In genomic region chr11:43433254-43434023, GRCm38 (mm10) we compare ENCODE assay signal across 8 mouse cellular contexts. TPM values are rescaled to one million over a fixed set of nuclear protein-coding genes. Genes with fewer than 3 reads are reported as not detected.
DNase-seq lines count a peak whose midpoint lies in the region; ATAC-seq and TF ChIP-seq lines count a peak whose summit lies in the region.

Gene Slu7, plus strand, starts transcription at chr11:43433744.

- WGBS in heart, embryonic 11.5 days (ENCODE audit: insufficient replicate concordance) = 8% methylated on average over 38 of the region's 38 CpGs
- WGBS in kidney, embryonic 15.5 days = 6% methylated on average over 37 of the region's 38 CpGs
- 6% methylated on average over 38 of the region's 38 CpGs for WGBS in liver, embryonic 13.5 days (ENCODE audit: insufficient replicate concordance)
- WGBS in stomach, embryonic 15.5 days = 7% methylated on average over 38 of the region's 38 CpGs

- ATAC-seq in erythroblast, adult 5-6 weeks (replicated peaks; ENCODE audit: low FRiP score, poor library complexity, severe bottlenecking) = peak; percentile 96
- ATAC-seq in heart, embryonic 11.5 days (replicated peaks; ENCODE audit: insufficient number of reproducible peaks, low FRiP score, low TSS enrichment) = peak; percentile 80
- ATAC-seq in kidney, embryonic 15.5 days (replicated peaks; ENCODE audit: low FRiP score) = peak; percentile 91
- peak; percentile 86 for ATAC-seq in liver, embryonic 13.5 days (ENCODE audit: low read depth)
- ATAC-seq in stomach, embryonic 15.5 days (ENCODE audit: insufficient read depth, low FRiP score, low read depth) = peak; percentile 79; the same call in 1 of the 2 replicates

- H3K9me3 ChIP-seq in heart, embryonic 11.5 days (replicated peaks; ENCODE audit: control insufficient read depth, low read length) = no peaks in the 10 kb centered on the region
- no peaks in the 10 kb centered on the region; the same call in 1 of the 2 replicates for H3K9me3 ChIP-seq in kidney, embryonic 15.5 days (replicated peaks)
- H3K9me3 ChIP-seq in liver, embryonic 13.5 days (replicated peaks) = no peaks in the 10 kb centered on the region
- H3K9me3 ChIP-seq in stomach, embryonic 15.5 days = no peaks in the 10 kb centered on the region

- H3K4me2 ChIP-seq in heart, embryonic 11.5 days = peak within 1 kb of the TSS; percentile 68
- H3K4me2 ChIP-seq in kidney, embryonic 15.5 days = peak within 1 kb of the TSS; percentile 68
- peak within 1 kb of the TSS; percentile 77 for H3K4me2 ChIP-seq in liver, embryonic 13.5 days
- H3K4me2 ChIP-seq in stomach, embryonic 15.5 days = peak within 1 kb of the TSS; percentile 54

- peak within 1 kb of the TSS; percentile 59; the same call in 1 of the 2 replicates for H3K27ac ChIP-seq in heart, embryonic 11.5 days (ENCODE audit: low read depth, low read length)
- H3K27ac ChIP-seq in kidney, embryonic 15.5 days = peak within 1 kb of the TSS; percentile 62
- peak within 1 kb of the TSS; percentile 50 for H3K27ac ChIP-seq in liver, embryonic 13.5 days
- no peak within 1 kb of the TSS for H3K27ac ChIP-seq in stomach, embryonic 15.5 days

- peak; percentile 51 to 63 for DNase-seq in CD8-positive naive resting alpha-beta T cell, adult 2 months (ENCODE audit: low read depth in 2 of 2, low spot score in 2 of 2)
- DNase-seq in brain, embryonic 14.5 days (ENCODE audit: low read depth) = peak; percentile 94
- peak; percentile 61 for DNase-seq in liver, embryonic 13.5 days
- peak; percentile 83 for DNase-seq in neural tube, embryonic 10.5 days (ENCODE audit: extremely low spot score, low spot score)

- H3K4me1 ChIP-seq in heart, embryonic 11.5 days (ENCODE audit: control insufficient read depth, insufficient read depth, low read length) = peaks cover 5% of the 10 kb centered on the region
- H3K4me1 ChIP-seq in kidney, embryonic 15.5 days = peaks cover 9% of the 10 kb centered on the region
- H3K4me1 ChIP-seq in liver, embryonic 13.5 days (replicated peaks) = peaks cover 17% of the 10 kb centered on the region
- H3K4me1 ChIP-seq in stomach, embryonic 15.5 days = peaks cover 6% of the 10 kb centered on the region; the same call in 1 of the 2 replicates

- no peaks in the 10 kb centered on the region for H3K36me3 ChIP-seq in heart, embryonic 11.5 days (ENCODE audit: control insufficient read depth, insufficient read depth, low read length)
- peaks cover 15% of the 10 kb centered on the region for H3K36me3 ChIP-seq in kidney, embryonic 15.5 days
- peaks cover 14% of the 10 kb centered on the region for H3K36me3 ChIP-seq in liver, embryonic 13.5 days
- H3K36me3 ChIP-seq in stomach, embryonic 15.5 days = peaks cover 11% of the 10 kb centered on the region; the same call in 1 of the 2 replicates

- no peak for TF ChIP-seq CTCF in brain, embryonic 14.5 days (IDR thresholded peaks at IDR 0.05; ENCODE audit: borderline replicate concordance, extremely low read depth, insufficient read depth, insufficient read length)

- peak within 1 kb of the TSS; percentile 82 for H3K4me3 ChIP-seq in heart, embryonic 11.5 days (ENCODE audit: low read depth, low read length)
- peak within 1 kb of the TSS; percentile 95 for H3K4me3 ChIP-seq in kidney, embryonic 15.5 days (replicated peaks)
- peak within 1 kb of the TSS; percentile 89 for H3K4me3 ChIP-seq in liver, embryonic 13.5 days (replicated peaks)
- H3K4me3 ChIP-seq in stomach, embryonic 15.5 days (replicated peaks) = peak within 1 kb of the TSS; percentile 90

- peak within 1 kb of the TSS; percentile 74 for H3K9ac ChIP-seq in heart, embryonic 11.5 days (ENCODE audit: low read depth, low read length)
- H3K9ac ChIP-seq in kidney, embryonic 15.5 days = peak within 1 kb of the TSS; percentile 71
- H3K9ac ChIP-seq in liver, embryonic 13.5 days = peak within 1 kb of the TSS; percentile 79
- H3K9ac ChIP-seq in stomach, embryonic 15.5 days = peak within 1 kb of the TSS; percentile 71

- no peaks in the 10 kb centered on the region for H3K27me3 ChIP-seq in heart, embryonic 11.5 days (ENCODE audit: control insufficient read depth, insufficient read depth, low read length)
- H3K27me3 ChIP-seq in kidney, embryonic 15.5 days = no peaks in the 10 kb centered on the region
- H3K27me3 ChIP-seq in liver, embryonic 13.5 days = no peaks in the 10 kb centered on the region
- H3K27me3 ChIP-seq in stomach, embryonic 15.5 days (replicated peaks) = no peaks in the 10 kb centered on the region

- no peak for TF ChIP-seq POLR2A in brain, embryonic 14.5 days (IDR thresholded peaks at IDR 0.05; ENCODE audit: borderline replicate concordance, extremely low read depth, insufficient read depth, insufficient read length, poor library complexity, severe bottlenecking)

RNA-seq across cellular contexts. Expression of gene Slu7, which starts in this region (rescaled TPM):
- polyA plus RNA-seq in brain, embryonic 14.5 days (2012; rRNA removed) = 7.9 and 17.1 TPM in 2 replicates
- 18.8 and 36.8 TPM in 2 replicates for total RNA-seq in erythroblast, adult 5-6 weeks (2015; ENCODE audit: low replicate concordance)
- total RNA-seq in erythroblast, adult 5-6 weeks (2017; ENCODE audit: low replicate concordance) = 87.7 and 93.6 TPM in 2 replicates
- polyA plus RNA-seq in heart, embryonic 11.5 days (2014; fragmentation: Nextera tagmentation; extraction: Ambion mirVana) = 39.2 and 42.1 TPM in 2 replicates
- 59.6 and 61.8 TPM in 2 replicates for polyA plus RNA-seq in kidney, embryonic 15.5 days (2015; fragmentation: Nextera tagmentation; extraction: Ambion mirVana)
- 28.4 and 31.7 TPM in 2 replicates for polyA plus RNA-seq in liver, embryonic 13.5 days (2015; fragmentation: Nextera tagmentation; extraction: Ambion mirVana)
- polyA plus RNA-seq in stomach, embryonic 15.5 days (2015; fragmentation: Nextera tagmentation; extraction: Ambion mirVana) = 51.0 and 51.8 TPM in 2 replicates
